Mouse (Mus musculus) spleen, adult 10 weeks (tissue): ENCODE data around the gene Tbc1d16. TPM values are rescaled to one million over a fixed set of nuclear protein-coding genes. Genes with fewer than 3 reads are reported as not detected.

Source experiments
- polyA plus RNA-seq: library from polyadenylated mRNA; stranded (reverse); fragments of 350-450 nt; fragmentation: Illumina TruSeq; extraction: RNeasy Lipid Tissue Mini Kit (QIAGEN cat#74804); gene quantifications from one replicate; pipeline ENCODE4 v1.2.3, GENCODE M21; 2015; ENCODE audit warnings: low replicate concordance; ENCODE audit not compliant: insufficient read depth

Gene Tbc1d16
- 3.3 TPM for polyA plus RNA-seq

DNA sequence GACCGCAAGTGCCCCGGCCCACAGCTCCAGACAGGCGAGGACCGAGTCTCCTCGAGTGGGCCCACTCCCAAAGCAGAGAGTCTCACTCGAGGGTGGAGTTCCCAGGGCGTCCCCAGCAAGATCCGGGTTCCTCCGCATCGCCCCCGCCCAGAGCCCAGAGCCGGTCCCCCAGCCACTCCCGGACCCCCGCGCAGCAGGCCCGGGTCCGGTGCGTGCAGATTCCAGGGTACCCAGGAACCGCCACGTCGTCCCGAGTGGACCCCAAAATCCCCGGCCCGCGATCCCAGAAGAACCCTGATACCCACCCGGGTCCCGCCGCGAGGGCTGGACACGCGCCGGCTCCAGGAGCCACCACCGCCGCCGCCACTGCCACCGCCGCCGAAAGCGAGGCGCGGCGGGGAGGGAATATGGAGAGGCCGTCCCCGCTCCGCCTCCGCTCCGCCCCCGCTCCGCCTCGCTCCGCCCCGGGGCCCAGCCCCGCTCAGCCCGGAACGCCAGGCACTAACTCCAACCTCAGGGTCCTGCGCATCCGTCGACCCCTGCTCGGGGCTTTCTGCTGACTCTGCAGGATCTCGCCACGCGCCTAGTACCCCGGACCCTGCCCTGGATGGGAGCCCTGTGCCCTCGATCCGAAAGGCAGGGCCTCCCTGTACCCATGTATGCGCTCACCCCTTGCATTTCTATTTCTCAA is at the start of gene Tbc1d16, which contains the start of gene Ccdc40:
Gene Tbc1d16, minus strand, starts transcription at position 409 of the 691 bp plus-strand sequence.
Gene Ccdc40, plus strand, starts transcription at position 482 of the 691 bp plus-strand sequence.

DNA sequence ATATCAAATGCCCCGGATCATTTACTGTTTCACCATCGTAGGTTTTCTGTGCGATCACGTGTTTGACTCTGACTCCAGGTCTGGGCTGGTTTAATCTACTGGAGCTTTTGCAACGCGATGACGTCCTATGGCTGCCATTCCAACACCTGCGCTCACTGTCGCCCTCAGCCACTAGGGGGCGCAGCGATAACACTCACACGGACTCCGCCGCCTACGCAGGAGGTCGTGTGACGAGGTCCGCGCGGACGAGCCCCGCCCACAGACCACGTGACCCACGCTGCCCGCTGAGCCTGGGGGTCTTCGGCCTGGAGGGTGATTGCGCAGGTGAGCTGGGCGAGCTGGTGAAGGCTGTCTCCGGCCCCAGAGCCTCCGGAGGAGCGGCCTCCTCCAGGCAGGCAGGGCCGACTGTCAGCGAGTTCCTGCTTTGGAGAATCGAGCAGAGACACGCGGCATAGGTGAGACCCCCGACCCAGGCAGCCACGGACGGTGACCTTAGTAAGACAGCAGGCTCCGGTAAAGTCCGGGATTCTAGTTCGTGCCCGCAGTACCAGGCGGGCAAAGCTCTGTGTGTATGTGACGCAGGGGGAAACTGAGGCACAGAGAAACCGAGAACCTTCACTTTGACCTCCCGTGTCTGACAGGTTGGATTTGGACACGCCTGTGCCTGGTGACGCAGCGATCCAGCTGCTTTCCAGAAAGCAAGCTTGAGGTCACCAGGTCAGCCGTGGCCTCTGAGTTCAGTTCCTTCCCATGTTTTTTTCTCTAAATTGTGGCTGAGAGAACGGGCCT is 39.7 kb upstream of the Tbc1d16 start, which contains the start of gene Gaa:
Gene Gaa, plus strand, starts transcription at position 120 of the 789 bp plus-strand sequence.

Other genes with a start within 250 kb of the Tbc1d16 start
- not detected for gene Enpp7, start 240.3 kb downstream of the Tbc1d16 start, polyA plus RNA-seq
- 2.4 TPM for gene Cbx2, start 205.5 kb downstream of the Tbc1d16 start, polyA plus RNA-seq
- gene Cbx8, start 187.5 kb downstream of the Tbc1d16 start, polyA plus RNA-seq, result 2.8 TPM
- 7.3 TPM for gene Cbx4, start 142.3 kb downstream of the Tbc1d16 start, polyA plus RNA-seq
- 0.43 TPM for gene Ccdc40, start 73 bp upstream of the Tbc1d16 start, polyA plus RNA-seq
- 8.7 TPM for gene Gaa, start 39.4 kb upstream of the Tbc1d16 start, polyA plus RNA-seq
- gene Eif4a3, start 71.6 kb upstream of the Tbc1d16 start, polyA plus RNA-seq, result 157 TPM
- gene Card14, start 79.3 kb upstream of the Tbc1d16 start, polyA plus RNA-seq, result not detected
- gene Sgsh, start 127.0 kb upstream of the Tbc1d16 start, polyA plus RNA-seq, result 12.0 TPM
- 12.1 TPM for gene Slc26a11, start 127.1 kb upstream of the Tbc1d16 start, polyA plus RNA-seq
- 182 TPM for gene Rnf213, start 164.6 kb upstream of the Tbc1d16 start, polyA plus RNA-seq